Mouse (Mus musculus) embryonic fibroblast, embryonic 13.5 days (primary cell): ENCODE measurements around the gene Anxa6.

Source experiments
- CTCF ChIP-seq: IDR thresholded peaks from 2 replicates; pipeline ENCODE4 v1.5.1; 2011; ENCODE audit warnings: mild to moderate bottlenecking, control low read depth, low read length, moderate library complexity, borderline replicate concordance; ENCODE audit not compliant: insufficient read depth
- POLR2A ChIP-seq: IDR thresholded peaks from 2 replicates; pipeline ENCODE4 v1.6.1; 2011; ENCODE audit warnings: low read depth, mild to moderate bottlenecking, control low read depth, low read length, moderate library complexity

DNA sequence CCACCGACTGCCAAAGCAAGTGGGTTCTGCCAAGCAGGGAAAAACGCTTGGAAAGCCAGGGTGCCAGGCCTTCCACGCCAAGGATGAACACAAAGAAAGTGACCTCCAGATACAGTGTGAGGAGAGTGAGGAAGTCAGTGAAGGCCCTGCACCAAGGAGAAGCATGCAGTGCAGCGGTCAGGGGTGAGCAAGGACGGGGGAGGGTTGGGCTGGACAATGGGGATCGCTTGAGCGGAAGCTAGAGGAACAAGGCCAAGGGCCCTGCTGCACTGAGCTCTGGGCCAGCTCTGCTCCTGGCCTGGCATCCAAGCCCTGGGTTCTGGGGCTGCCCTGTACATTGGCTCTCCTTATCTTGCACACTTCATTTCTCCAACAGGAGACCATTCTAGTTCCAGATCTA, 93.2 kb downstream of the Anxa6 start:
- TF ChIP-seq CTCF, result no peak
- TF ChIP-seq POLR2A, result no peak
